Mouse (Mus musculus) testis, adult 2 months (tissue): Measurements from ENCODE around the gene Acbd6.

ENCODE experiments used
- CTCF ChIP-seq: fragments of 200-500 bp; IDR thresholded peaks from 2 replicates; pipeline ENCODE4 v1.5.1; 2012; ENCODE audit warnings: low read depth, mild to moderate bottlenecking, inconsistent platforms, low read length, moderate library complexity; ENCODE audit not compliant: control insufficient read depth, insufficient read depth, insufficient replicate concordance
- POLR2A ChIP-seq: fragments of 200-500 bp; IDR thresholded peaks from 2 replicates; pipeline ENCODE4 v1.6.1; 2012; ENCODE audit warnings: low read depth, mild to moderate bottlenecking, inconsistent platforms, low read length, moderate library complexity; ENCODE audit not compliant: control insufficient read depth

DNA sequence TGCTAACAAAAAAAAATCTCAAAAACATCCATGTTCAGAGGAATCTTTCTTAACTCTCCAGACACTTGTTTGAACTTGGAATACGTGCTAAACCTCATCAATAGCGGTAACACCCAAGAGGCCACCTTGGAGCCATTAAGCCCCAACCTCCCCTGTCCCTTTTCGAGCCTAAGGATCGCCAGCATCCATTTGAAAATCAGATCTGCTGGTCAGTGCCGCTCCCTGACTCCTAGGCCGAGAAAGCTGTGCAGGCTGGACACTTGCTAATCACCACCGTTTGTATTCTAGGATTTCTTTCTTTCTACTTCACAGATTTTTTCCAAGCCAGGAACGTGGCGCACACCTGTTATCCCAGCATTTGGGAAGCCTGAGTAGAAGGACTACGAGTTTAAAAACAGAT is 169.9 kb downstream of the Acbd6 start:
- TF ChIP-seq CTCF (no peak), POLR2A (no peak)
